Mouse (Mus musculus) myocyte (in vitro differentiated cells): ENCODE data around the gene BC030499.

ENCODE experiments used
- E2F4 ChIP-seq: IDR thresholded peaks from one replicate; pipeline ENCODE4 v1.6.1; 2011; ENCODE audit warnings: mild to moderate bottlenecking, control low read depth, moderate library complexity; ENCODE audit not compliant: insufficient read depth
- MAX ChIP-seq: IDR thresholded peaks from one replicate; pipeline ENCODE4 v1.6.1; 2011; ENCODE audit warnings: low read depth, mild to moderate bottlenecking, control low read depth
- POLR2A ChIP-seq: IDR thresholded peaks from one replicate; pipeline ENCODE4 v1.6.1; 2011; ENCODE audit warnings: low read depth, mild to moderate bottlenecking, control low read depth, moderate library complexity; ENCODE audit not compliant: insufficient read length
- SRF ChIP-seq: IDR thresholded peaks from one replicate; pipeline ENCODE4 v1.6.1; 2011; ENCODE audit warnings: low read depth; ENCODE audit not compliant: control insufficient read depth, insufficient read length
- USF1 ChIP-seq: IDR thresholded peaks from one replicate; pipeline ENCODE4 v1.6.1; 2011; ENCODE audit warnings: low read depth, mild to moderate bottlenecking, control low read depth, moderate library complexity

- no peak for TF ChIP-seq POLR2A
- no peak for TF ChIP-seq MAX
- no peak for TF ChIP-seq SRF
- no peak for TF ChIP-seq E2F4
- TF ChIP-seq USF1: no peak
Measured at GRCm38 (mm10) chr11:78246318-78247011, 44.2 kb upstream of the BC030499 start.
